Mouse (Mus musculus) left cerebral cortex, postnatal 10 days (tissue): Measurements from ENCODE around the gene Olfr385. TPM values are rescaled to one million over a fixed set of nuclear protein-coding genes. Genes with fewer than 3 reads are reported as not detected.
"Not testable (repeated sequence)": the region's sequence is repeated elsewhere in the genome, so short reads cannot be mapped to it uniquely, and the experiment has no call there.

Source experiments
- DNase-seq, 2 experiments: peaks; one replicate each; pipeline ENCODE4 v3.0.0; 2021 to 2022; ENCODE audit warnings: low spot score in 2 of 2, mixed read lengths in 1 of 2; ENCODE audit errors: extremely low spot score in 1 of 2
- intact Hi-C: fragments of 180-260 bp; cut with DNase I; formaldehyde crosslinking; loops from one replicate; pipeline ENCODE4 v1.15.1; 2025
- total RNA-seq, 2 experiments: library from RNA; stranded (reverse); gene quantifications; 2 replicates each; pipeline ENCODE4 v1.2.3; 2021

The Olfr385 gene
- not detected for total RNA-seq

DNA sequence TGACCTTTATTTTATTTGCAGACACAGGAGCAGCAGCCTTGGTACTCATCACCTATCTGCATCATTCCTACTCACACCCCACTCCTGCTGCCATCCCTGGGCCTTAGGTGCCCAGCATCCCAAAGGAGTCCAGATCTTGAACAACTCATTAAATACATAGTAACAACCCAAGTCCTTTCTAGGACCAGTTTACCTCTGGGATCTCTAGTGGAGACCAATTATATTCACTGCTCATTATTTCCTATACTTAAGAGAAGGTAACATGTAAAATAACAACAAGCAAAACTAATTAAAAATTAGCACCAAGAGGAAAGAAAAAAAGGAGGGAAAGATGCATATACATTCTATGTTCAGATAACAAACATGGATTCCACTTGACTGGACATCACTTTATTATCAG lies at the start of gene Olfr385:
Olfr385 (minus strand) TSS at position 101 of the 400 bp plus-strand sequence.
- intact Hi-C loops, result no loop called here
- DNase-seq, result no peak

DNA sequence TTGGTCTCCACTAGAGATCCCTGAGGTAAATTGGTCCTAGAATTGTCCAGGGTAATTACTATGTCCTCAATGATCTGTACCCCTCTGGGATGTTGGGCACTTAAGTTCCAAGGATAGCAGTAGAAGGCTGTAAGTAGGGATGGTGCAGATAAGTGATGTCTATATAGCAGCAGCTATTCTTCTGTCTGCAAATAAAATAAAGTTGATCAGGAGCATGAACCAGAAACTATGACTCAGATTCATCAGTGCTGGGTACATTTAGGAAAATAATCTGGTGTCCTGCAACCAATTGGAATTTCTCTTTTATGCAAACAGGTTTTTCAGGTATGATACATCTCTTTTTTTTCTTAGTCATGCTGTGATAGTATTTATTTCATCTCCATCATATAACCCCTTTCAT lies 5.5 kb upstream of the Olfr385 start, which contains the start of gene Olfr384:
Olfr384 (plus strand) TSS at position 301 of the 400 bp plus-strand sequence.
- no peak for DNase-seq
- intact Hi-C loops, result loop anchor here (5.0 kb wide), 1 partner anchor 46 kb away; no protein-coding TSS in a partner anchor

DNA sequence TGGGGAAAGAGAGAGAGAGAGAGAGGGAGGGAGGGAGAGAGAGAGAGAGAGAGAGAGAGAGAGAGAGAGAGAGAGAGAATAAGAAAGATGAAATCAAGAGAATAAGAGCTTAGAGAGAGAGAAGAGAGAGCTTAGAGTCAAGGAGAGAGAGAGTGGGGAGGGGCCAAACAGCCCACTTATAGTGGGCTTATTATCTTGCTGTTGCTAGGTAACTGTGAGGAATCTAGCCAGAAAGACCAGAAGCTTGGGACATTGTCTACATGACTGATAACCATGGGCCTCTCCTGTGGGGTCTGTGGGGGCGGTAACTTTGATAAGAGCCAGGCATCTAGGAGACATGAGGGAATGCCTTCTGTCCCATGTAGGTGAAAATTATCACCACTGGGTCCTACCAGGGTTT lies 9.6 kb downstream of the Olfr385 start:
- intact Hi-C loops, DNase-seq: not testable (repeated sequence)

DNA sequence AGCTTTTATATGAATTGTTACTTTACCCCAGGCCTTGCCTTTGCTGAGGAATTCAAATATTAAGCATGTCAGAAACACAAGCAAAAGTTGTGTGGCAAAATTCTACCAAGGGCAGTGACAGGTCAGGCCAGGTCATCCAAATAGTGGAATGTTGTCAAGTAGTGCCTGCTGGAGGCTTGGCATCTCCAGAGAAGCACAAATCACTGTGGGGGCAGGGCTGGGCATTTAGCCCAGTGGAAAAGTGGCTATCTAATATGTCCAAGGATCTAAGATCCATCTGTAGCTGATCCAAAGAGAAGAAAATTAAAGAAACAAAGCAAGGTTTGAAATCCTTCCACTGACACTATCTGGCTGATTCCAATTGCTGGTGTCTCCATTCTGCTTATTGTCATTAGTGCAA lies 12.9 kb downstream of the Olfr385 start:
- intact Hi-C loops, result no loop called here
- no peak for DNase-seq

Other genes with a start within 250 kb of the Olfr385 start
- gene Olfr20, start 242.2 kb downstream of the Olfr385 start, total RNA-seq, result not detected
- not detected for gene Olfr376, start 221.8 kb downstream of the Olfr385 start, total RNA-seq
- gene Olfr1, start 193.4 kb downstream of the Olfr385 start, total RNA-seq, result not detected
- not detected for gene Olfr378, start 164.5 kb downstream of the Olfr385 start, total RNA-seq
- not detected for gene Olfr380, start 135.5 kb downstream of the Olfr385 start, total RNA-seq
- not detected for gene Olfr381, start 101.4 kb downstream of the Olfr385 start, total RNA-seq
- not detected for gene Olfr382, start 75.8 kb downstream of the Olfr385 start, total RNA-seq
- not detected for gene Olfr384, start 5.6 kb upstream of the Olfr385 start, total RNA-seq
- gene Zfp735, start 95.8 kb upstream of the Olfr385 start, total RNA-seq, result not detected
- not detected for gene Olfr389, start 187.7 kb upstream of the Olfr385 start, total RNA-seq
- gene Olfr390, start 190.0 kb upstream of the Olfr385 start, total RNA-seq, result not detected
- not detected for gene Olfr391-ps, start 210.0 kb upstream of the Olfr385 start, total RNA-seq
- not detected for gene Olfr392, start 224.0 kb upstream of the Olfr385 start, total RNA-seq